Mouse (Mus musculus): ENCODE results near the gene Rsbn1l. TPM values are rescaled to one million over a fixed set of nuclear protein-coding genes. Genes with fewer than 3 reads are reported as not detected.
A peak's percentile ranks its signal among the peaks of the same experiment; 100 is the strongest.

The Rsbn1l gene
- total RNA-seq (2017): 50.3 and 62.8 TPM in 2 replicates

DNA sequence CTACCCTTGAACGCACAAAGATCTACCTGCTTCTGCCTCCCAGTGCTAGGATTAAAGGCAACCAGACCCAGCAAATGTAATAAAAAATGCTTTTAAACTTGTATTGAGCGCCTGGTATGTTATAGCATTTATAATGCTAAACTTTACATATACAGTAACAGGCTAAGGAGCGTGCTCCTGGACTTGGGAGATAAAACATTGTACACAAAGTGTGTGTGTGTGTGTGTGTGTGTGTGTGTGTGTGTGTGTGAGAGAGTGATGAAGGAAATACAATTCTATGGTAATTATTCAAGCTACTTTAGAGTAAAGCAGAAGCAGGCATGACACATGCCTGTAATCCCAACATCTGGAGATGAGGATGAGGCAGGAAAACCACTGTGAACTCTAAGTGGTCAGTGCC, at the start of gene Rsbn1l:
TSS of gene Rsbn1l (minus strand) at position 101 of the 400 bp plus-strand sequence.
- ATAC-seq (ENCODE audit: extremely low read depth, insufficient number of reproducible peaks, low FRiP score, poor library complexity, severe bottlenecking): no peak

DNA sequence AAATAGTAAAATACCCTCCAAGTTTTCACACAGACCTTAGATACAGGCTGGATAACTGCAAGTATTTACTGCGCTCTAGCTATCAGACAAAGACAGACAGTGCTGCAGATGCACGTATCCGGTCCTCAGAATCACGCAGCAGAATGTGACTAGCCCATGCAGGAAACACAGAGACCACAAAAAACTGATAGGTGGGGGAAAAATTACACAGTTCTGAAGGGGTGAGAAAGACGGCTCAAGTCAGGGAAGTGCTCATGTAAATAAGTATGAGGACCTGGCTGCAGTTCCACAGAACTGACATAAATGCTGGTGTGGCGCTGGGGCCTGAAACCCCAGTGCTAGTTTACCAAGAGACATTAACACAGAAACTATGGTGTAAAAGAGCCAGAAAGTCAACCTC, 46.5 kb upstream of the Rsbn1l start:
- peak; percentile 78 for ATAC-seq (ENCODE audit: extremely low read depth, insufficient number of reproducible peaks, low FRiP score, poor library complexity, severe bottlenecking)

DNA sequence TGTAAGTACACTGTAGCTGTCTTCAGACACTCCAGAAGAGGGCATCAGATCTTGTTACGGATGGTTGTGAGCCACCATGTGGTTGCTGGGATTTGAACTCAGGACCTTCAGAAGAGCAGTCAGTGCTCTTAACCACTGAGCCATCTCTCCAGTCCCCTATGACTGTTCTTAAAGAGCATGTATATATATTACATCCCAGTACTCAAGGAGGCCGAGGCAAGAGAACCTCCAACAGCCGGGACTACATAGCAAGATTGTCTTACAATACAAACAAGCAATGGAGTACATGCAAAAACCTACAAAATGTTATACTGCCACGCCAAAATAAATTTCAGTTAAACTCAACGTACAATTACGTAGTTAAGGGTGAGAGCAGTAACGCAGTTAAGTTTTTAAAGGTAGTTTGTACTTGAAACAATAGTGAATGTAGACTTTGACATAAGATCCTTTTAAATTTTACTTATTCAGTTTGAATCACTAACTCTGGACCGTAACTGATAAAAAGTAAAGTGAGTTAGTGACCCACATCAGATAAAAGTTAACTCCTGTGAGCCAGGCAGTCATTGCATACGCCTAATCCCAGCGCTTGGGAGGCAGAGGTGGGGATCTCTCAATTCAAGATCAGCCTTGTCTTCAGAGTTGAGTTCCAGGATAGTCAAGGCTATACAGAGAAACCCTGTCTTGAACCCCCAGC, 45.6 kb upstream of the Rsbn1l start:
- no peak for ATAC-seq (ENCODE audit: extremely low read depth, insufficient number of reproducible peaks, low FRiP score, poor library complexity, severe bottlenecking)

DNA sequence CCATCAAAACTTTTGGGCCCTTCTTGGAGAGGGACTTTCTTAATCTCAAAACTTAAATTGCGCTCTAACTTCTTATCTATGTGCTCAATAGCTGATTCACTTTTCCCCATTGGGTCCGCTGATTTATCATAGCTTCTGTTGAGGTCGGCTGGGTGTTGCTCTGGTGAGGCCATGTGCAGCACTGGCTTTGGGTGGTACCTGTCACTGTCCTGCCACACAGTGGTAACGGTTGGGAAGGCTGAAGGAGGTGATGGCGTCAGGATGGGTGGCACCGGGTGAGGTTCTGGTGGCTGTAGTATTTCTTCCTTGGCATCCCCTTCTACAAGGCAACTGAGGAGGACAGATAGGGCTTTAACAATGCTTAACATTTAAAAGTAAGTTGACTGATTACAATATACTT, 42.2 kb upstream of the Rsbn1l start:
- no peak for ATAC-seq (ENCODE audit: extremely low read depth, insufficient number of reproducible peaks, low FRiP score, poor library complexity, severe bottlenecking)

DNA sequence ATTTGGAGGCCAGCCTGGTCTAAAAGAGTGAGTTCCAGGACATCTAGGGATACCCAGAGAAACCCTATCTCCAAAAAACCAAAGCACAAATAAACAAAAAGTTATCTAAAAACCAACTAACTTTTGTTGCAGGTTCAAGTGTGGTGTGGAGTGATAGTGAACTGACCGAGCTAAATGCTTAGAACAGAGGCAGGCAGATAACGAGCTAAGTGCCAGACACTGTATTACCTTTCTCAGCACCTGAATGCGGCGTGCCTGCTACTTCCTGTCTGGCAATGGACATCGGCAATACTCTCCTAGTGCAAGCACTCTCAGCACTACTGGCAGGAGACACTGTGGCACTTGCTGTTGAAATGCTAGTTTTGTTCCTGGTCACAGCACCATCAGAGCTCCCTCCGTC, 41.4 kb upstream of the Rsbn1l start:
- ATAC-seq (ENCODE audit: extremely low read depth, insufficient number of reproducible peaks, low FRiP score, poor library complexity, severe bottlenecking): no peak

DNA sequence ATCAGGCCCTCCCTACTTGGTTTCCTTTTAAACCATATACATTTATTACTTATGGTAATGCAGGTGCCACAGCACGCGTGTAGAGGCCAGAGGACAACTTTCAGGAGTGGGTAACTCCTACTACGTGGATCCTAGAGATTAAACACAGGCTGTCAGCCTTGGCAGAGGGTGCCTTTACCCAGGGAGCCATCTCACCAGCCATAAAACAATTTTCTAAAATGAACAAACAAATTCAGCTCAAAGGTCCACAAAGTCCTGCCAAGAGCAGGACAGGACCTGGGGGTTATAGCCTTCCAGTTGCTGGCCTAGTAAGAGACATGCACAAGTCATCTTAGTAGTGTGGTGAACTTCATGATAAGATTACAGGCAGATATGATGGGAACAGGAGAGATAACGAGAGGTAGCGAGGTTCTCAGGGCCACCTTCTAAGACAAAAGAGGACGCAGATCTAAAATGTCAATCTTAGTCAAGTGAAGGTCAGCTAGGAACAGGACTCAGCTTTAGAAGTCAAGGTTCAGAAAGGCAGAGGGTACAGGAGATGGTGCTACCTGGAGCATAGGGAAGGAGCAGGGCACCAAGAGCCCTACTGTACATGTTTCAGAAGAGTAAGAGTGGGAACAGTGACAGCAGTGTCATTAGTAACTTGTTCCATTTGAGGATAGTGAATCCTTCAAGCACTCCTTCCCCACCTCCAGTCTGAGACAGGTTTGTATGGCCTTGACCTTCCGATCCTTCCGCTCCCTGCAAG, 34.0 kb upstream of the Rsbn1l start:
- no peak for ATAC-seq (ENCODE audit: extremely low read depth, insufficient number of reproducible peaks, low FRiP score, poor library complexity, severe bottlenecking)

DNA sequence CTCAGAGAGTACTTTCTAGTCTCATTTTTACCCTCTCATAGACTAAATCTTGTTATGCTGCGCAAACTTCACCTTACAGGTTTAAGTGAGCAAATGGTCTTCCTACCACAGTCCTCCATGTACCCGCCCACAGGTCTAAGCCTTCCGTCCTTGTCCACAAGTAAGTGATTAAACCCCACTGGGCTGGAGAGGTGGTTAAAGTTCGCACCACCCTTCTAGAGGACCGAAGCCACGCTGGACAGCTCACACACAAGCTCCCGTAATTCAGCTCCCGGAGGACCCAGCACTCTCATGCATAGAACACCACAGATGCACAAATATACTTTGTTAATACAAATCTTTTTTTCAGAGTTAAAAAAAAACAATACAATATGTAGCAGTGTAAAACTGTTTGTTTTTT, 30.1 kb upstream of the Rsbn1l start:
- no peak for ATAC-seq (ENCODE audit: extremely low read depth, insufficient number of reproducible peaks, low FRiP score, poor library complexity, severe bottlenecking)

DNA sequence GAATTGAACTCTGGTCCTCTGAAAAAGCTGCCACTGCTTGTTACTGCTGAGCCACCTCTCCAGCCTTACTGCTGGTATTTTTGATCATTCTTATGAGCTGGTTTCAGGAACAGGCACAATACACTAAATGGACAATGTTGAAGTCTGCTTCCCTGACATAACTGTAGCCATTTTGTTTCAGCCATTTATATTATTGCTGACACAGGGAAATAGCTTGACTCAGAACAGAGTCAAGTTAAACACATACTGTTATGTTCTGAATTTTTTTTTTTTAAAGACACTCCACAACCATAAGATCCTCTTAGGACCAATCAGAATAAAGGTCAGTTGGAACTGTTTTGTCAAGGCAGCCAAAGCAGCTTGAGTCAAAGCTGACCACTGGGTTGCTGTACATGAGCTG, 27.3 kb upstream of the Rsbn1l start:
- no peak for ATAC-seq (ENCODE audit: extremely low read depth, insufficient number of reproducible peaks, low FRiP score, poor library complexity, severe bottlenecking)

DNA sequence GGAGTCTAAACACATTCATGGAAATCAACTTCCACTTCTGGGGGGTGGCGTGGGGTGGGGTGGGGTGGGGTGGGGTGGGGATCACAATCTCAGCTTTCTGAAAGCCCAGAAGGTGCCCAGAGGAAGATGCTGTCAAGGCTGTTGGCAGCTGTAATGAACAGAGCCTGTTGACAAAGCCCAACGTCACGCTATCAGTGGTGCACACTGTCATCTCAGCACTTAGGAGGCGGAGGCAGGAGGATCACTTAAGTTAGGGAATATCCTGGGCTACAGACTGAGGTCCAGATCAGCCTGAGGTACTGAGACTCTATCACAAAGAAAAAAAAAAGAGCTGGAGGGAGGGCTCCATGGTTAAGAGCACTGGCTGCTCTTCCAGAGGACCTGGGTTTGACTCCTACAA, 18.5 kb upstream of the Rsbn1l start:
- no peak for ATAC-seq (ENCODE audit: extremely low read depth, insufficient number of reproducible peaks, low FRiP score, poor library complexity, severe bottlenecking)

DNA sequence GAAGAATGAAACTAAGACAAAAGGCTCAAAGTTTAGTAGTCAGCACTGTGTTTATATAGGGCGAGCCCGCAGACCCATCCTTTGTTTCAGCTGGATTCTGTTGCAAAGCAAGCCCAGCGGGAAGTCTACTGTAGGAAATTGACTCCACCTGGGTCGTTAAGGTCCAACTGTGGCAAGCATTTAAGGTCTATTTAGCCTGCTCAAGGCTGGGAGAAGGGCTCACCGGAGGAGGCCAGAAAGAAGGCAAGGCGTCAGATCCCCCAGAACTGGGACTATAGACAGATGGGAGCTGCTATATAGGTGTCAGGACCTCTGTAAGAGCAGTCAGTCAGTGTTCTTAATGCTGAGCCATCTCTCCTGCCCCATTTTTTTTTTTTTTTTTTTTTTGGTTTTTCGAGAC, 17.8 kb upstream of the Rsbn1l start:
- ATAC-seq (ENCODE audit: extremely low read depth, insufficient number of reproducible peaks, low FRiP score, poor library complexity, severe bottlenecking): no peak

DNA sequence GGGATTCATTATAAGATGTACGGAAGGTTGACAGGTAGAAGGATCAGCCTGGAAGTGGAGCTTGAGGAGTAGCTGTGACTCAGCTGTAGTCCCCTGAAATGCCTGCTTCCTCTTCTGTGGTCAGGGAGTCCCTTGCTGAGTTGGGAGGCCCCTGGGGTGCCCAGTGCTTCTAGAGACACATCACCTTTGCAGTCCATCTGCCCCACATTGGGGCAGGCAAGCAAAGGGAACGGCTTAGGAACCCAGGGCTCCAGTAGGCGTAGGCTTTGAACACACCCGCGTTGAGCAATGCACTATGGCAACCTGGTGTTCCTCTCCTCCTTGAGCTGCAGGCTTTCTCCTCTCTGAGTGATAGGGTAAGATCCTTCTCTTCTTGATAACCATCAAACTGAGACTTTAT, 16.9 kb upstream of the Rsbn1l start:
- peak; percentile 57 for ATAC-seq (ENCODE audit: extremely low read depth, insufficient number of reproducible peaks, low FRiP score, poor library complexity, severe bottlenecking)

DNA sequence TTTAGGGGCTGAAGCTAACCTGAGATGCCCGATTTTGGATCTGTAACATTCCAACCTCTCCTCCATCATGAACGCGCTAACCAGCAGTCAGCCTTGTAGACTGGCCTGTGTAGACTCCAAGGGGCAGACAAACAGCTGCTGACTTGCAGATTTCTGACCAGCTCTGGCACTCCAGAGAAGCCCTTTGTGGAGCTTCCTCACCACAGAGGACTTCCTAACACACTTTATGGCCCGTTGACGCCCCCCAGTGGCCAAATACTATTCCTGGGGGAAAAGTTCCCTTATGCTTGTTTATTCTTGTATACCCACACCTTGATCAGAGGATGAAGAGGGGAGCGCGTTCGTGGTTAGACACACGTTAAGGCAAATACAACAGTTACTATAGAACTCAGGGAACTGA, 12.8 kb upstream of the Rsbn1l start:
- peak; percentile 59; the same call in 1 of the 2 replicates for ATAC-seq (ENCODE audit: extremely low read depth, insufficient number of reproducible peaks, low FRiP score, poor library complexity, severe bottlenecking)

DNA sequence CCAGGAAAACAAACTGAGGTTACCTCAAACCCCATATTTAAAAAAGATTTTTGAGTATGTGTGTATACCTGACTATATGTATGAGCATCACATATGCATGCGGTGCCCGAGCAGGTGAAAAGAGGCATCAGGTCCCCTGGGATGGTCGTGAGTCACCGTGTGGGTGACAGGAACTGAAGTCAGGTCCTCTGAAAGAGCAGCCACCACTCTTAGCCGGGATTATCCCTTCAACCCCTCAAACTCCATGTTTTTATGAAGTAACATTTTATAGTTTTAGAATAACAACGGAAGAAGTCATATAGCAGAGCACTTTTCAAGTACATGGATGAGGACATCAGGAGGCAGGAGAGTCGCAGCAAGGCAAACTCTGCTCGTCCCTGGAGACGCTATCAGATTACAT, 12.3 kb upstream of the Rsbn1l start:
- no peak for ATAC-seq (ENCODE audit: extremely low read depth, insufficient number of reproducible peaks, low FRiP score, poor library complexity, severe bottlenecking)

DNA sequence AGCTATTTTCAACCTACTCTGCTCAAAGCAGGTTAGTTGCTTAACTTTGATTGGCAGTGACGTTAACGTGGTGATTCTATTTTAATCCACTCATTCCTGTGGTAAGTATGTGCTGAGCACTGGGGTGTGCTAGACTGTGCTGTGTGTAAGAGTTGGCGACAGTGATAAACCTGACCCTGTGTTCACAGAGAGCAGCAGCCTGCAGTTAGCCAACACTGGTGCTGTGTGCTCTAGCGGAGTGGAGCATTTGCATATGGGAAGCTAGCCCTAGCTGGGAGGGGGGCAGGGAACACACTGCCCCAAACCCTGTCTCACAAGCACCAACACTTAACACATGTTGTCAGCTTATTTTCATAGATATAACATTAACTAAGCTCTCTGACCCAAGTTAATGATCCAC, 11.7 kb upstream of the Rsbn1l start:
- peak; percentile 84 for ATAC-seq (ENCODE audit: extremely low read depth, insufficient number of reproducible peaks, low FRiP score, poor library complexity, severe bottlenecking)

DNA sequence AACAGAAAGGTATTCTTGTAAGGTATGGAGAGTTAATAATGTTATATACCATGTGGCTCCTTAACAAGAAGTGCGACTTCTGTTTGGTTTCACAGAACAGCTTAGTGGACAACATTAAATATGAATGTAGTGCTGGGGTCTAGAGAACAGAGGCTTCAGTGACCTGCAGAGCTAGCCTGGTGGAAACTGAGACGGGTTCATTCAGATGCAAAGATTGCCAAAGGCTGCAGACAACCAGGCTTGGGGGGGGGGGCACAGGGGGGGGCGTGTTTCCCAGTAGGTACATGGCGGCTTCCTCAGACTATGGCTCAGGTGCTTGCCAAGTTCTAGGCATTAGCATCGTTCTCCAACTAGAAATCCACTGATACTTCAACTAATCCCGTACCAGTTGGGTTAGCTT, 8.2 kb upstream of the Rsbn1l start:
- no peak for ATAC-seq (ENCODE audit: extremely low read depth, insufficient number of reproducible peaks, low FRiP score, poor library complexity, severe bottlenecking)

DNA sequence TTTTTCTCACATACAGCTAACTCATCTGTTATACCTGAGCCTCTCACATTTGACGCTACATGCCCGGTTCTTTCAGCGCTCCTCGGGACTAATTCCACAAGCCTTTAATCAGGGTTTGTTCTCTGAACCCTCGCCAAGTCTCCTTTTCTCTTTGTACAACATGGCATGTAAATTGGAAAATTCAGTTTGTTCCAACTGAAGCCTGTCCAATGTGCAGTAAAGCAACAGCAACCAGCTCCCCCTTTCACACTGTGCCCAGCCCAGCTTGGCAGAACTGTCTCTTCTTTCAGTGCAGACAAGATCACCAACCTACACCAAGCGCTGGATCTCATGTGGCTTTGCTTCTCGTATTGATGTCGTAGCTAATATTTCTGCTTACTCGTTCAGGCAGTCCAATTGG, 7.1 kb upstream of the Rsbn1l start:
- ATAC-seq (ENCODE audit: extremely low read depth, insufficient number of reproducible peaks, low FRiP score, poor library complexity, severe bottlenecking): no peak

DNA sequence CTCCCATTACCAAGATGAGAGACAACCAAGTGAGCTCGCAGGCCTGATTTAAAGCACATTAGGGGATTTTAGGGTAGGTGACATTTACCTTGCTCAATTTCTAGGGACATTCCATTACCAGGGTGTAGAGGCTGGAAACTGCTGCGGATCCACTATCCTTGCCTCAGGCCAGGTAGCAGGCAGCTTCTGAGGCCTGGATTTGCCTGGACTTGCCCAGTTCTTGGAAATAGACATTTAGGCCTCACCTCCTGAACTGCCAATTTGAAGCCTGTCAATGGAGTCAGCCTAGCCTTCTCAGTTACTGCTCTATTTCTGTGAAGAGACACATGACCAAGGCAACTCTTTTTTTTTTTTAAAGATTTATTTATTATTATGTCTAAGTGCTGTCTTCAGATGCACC, 4.7 kb upstream of the Rsbn1l start:
- no peak for ATAC-seq (ENCODE audit: extremely low read depth, insufficient number of reproducible peaks, low FRiP score, poor library complexity, severe bottlenecking)

DNA sequence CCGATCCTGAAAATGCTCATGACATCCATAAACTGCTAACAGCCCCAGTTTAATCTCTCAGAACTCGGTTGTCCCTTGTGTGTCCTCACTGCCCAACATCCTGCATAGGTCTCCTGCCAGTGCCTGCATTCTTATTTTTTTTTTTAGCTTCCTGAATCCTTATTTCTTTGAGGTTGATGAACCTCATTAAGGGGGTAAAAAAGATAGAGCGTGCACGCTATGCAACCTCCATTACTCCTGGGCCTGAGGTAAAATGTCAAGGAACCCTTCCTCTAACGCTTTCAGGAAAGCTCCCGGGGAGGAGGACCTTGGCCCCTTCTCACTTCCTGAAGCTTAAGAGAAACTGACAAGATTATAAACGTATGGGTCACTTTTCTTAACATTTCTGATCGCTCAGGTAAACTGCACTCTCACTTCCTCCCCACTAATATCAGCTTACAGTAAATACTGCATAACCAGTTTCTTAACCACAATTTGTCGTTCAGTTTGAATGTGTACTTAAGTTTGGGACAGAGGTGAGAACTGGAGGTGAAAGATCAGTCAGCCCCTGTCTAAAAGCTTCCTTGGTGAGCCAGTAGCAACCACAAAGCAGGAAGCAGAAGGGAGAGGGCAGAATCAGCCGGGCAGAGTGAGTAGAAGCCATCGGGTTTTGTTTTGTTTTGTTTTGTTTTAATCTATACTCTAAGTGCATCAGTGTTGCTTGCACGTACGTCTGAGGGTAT, 923 bp downstream of the Rsbn1l start:
- ATAC-seq (ENCODE audit: extremely low read depth, insufficient number of reproducible peaks, low FRiP score, poor library complexity, severe bottlenecking): peak; percentile 31; the same call in 1 of the 2 replicates

DNA sequence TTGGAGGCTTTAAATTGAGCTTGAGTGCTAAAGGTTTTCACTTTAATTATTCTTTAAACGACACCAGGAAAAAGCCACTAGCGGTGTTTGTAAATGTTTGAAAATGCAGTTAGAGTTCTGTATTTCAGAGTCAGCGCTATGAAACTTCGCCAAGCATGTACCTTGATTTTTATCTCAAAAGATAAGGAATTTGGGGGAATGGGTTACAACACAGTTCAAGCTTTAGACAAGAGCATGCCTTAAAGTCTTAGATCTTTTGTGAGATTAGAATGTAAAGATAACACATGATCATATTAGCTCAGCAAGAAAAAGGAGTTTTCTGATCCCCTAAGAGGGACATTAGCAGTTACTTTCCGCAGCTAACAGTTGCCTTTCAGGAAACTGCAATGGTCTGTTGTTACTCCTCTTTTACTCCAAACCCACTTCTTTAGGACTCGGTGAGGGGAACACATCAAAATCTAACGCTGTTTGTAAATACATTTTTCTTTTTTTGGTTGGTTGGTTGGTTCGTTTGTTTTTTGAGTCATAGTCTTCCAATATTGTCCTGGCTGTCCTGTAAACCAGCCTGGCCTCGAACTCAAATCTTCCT, 3.8 kb downstream of the Rsbn1l start:
- ATAC-seq (ENCODE audit: extremely low read depth, insufficient number of reproducible peaks, low FRiP score, poor library complexity, severe bottlenecking): no peak
